Mouse (Mus musculus) kidney, embryonic 15.5 days (tissue): Measurements from ENCODE around the gene Ppp1r12b. TPM values are rescaled to one million over a fixed set of nuclear protein-coding genes. Genes with fewer than 3 reads are reported as not detected.

ENCODE experiments used
- ATAC-seq: fragments of 200-750 bp; cut with Nextera tagmentation; replicated peaks from 2 replicates; pipeline ENCODE4 v1.8.0; 2017; ENCODE audit warnings: moderate TSS enrichment; ENCODE audit not compliant: low FRiP score
- H3K27ac ChIP-seq: fragments of 300-500 bp; sonication (generic); 2 replicates; pipeline ENCODE4 v1.5.1; 2015; ENCODE audit warnings: mild to moderate bottlenecking, inconsistent platforms
- H3K27me3 ChIP-seq: fragments of 300-500 bp; sonication (generic); 2 replicates; pipeline ENCODE4 v1.6.1; 2015; ENCODE audit warnings: inconsistent platforms
- H3K36me3 ChIP-seq: fragments of 300-500 bp; sonication (generic); 2 replicates; pipeline ENCODE4 v1.6.1; 2015; ENCODE audit warnings: inconsistent platforms
- H3K4me1 ChIP-seq: fragments of 300-500 bp; sonication (generic); 2 replicates; pipeline ENCODE4 v1.6.1; 2015; ENCODE audit warnings: inconsistent platforms
- H3K4me2 ChIP-seq: fragments of 300-500 bp; sonication (generic); 2 replicates; pipeline ENCODE4 v1.6.1; 2015; ENCODE audit warnings: moderate library complexity, mild to moderate bottlenecking, inconsistent platforms
- H3K4me3 ChIP-seq: fragments of 300-500 bp; sonication (generic); replicated peaks from 2 replicates; pipeline ENCODE4 v1.5.1; 2015; ENCODE audit warnings: mild to moderate bottlenecking, inconsistent platforms
- H3K9ac ChIP-seq: fragments of 300-500 bp; sonication (generic); 2 replicates; pipeline ENCODE4 v1.6.1; 2015; ENCODE audit warnings: mild to moderate bottlenecking, inconsistent platforms
- H3K9me3 ChIP-seq: fragments of 300-500 bp; sonication (generic); replicated peaks from 2 replicates; pipeline ENCODE4 v1.6.1; 2016; ENCODE audit warnings: inconsistent platforms
- WGBS: fragments of 180-500 bp; shearing (Covaris S2); methylation state at CpG from one replicate; pipeline ENCODE4 v1.1.7; 2015; ENCODE audit warnings: mixed read lengths; 5-methylcytosine and 5-hydroxymethylcytosine counted together
- polyA plus RNA-seq: library from polyadenylated mRNA; unstranded; fragments of >200 nt; fragmentation: Nextera tagmentation; extraction: Ambion mirVana; gene quantifications from 2 replicates; pipeline ENCODE4 v1.2.1, GENCODE M21; 2015

The Ppp1r12b gene
- polyA plus RNA-seq, 1 experiment from 2014 or later: 6.7 TPM

GRCm38 (mm10) chr1:134753751-134754630 is 201.8 kb downstream of the Ppp1r12b start:
- no peak overlapping the region for H3K9ac ChIP-seq
- no peak overlapping the region for H3K4me3 ChIP-seq
- H3K4me2 ChIP-seq: 0 out of 2 replicates have a peak overlapping the region, but pooled peaks have one; percentile 8
- peaks cover 67% of the 10 kb centered on the region for H3K4me1 ChIP-seq
- H3K9me3 ChIP-seq: no peaks in the 10 kb centered on the region
- peak; percentile 76 for ATAC-seq
- H3K27me3 ChIP-seq: no peaks in the 10 kb centered on the region
- WGBS: 33% methylated on average over 13 of the region's 13 CpGs
- H3K27ac ChIP-seq: peak overlapping the region; percentile 88
- no peaks in the 10 kb centered on the region for H3K36me3 ChIP-seq

GRCm38 (mm10) chr1:134752447-134752846 is 203.3 kb downstream of the Ppp1r12b start:
- no peak overlapping the region for H3K4me2 ChIP-seq
- no peak for ATAC-seq
- peaks cover 65% of the 10 kb centered on the region for H3K4me1 ChIP-seq
- H3K27me3 ChIP-seq: no peaks in the 10 kb centered on the region
- WGBS: 86% methylated on average over 5 of the region's 5 CpGs
- no peak overlapping the region for H3K9ac ChIP-seq
- no peak overlapping the region for H3K4me3 ChIP-seq
- no peaks in the 10 kb centered on the region for H3K36me3 ChIP-seq
- no peak overlapping the region for H3K27ac ChIP-seq
- no peaks in the 10 kb centered on the region for H3K9me3 ChIP-seq

GRCm38 (mm10) chr1:134749889-134750288 is 205.9 kb downstream of the Ppp1r12b start:
- H3K27ac ChIP-seq: no peak overlapping the region
- H3K4me1 ChIP-seq: peaks cover 42% of the 10 kb centered on the region

GRCm38 (mm10) chr1:134747236-134748174 is 208.2 kb downstream of the Ppp1r12b start:
- 28% methylated on average over 23 of the region's 23 CpGs for WGBS
- Histone ChIP-seq H3K4me3 (no peak overlapping the region), H3K36me3 (0 out of 2 replicates have a peak, but pooled peaks cover 4% of the 10 kb centered on the region), H3K27ac (no peak overlapping the region), H3K27me3 (no peaks in the 10 kb centered on the region), H3K4me1 (peaks cover 18% of the 10 kb centered on the region), H3K4me2 (peak overlapping the region; percentile 37), H3K9me3 (no peaks in the 10 kb centered on the region), H3K9ac (no peak overlapping the region)
- no peak for ATAC-seq

More at GRCm38 (mm10) chr1:134749889-134750288, 205.9 kb downstream of the Ppp1r12b start:
- H3K27me3 ChIP-seq: no peaks in the 10 kb centered on the region
- H3K36me3 ChIP-seq: no peaks in the 10 kb centered on the region
- H3K4me2 ChIP-seq: no peak overlapping the region
- H3K9me3 ChIP-seq: no peaks in the 10 kb centered on the region
- 81% methylated on average over 7 of the region's 7 CpGs for WGBS
- ATAC-seq: no peak
- no peak overlapping the region for H3K4me3 ChIP-seq
- no peak overlapping the region for H3K9ac ChIP-seq

- no peak overlapping the region for H3K4me2 ChIP-seq
- no peak overlapping the region for H3K4me3 ChIP-seq
- no peaks in the 10 kb centered on the region for H3K9me3 ChIP-seq
- no peaks in the 10 kb centered on the region for H3K27me3 ChIP-seq
- peaks cover 11% of the 10 kb centered on the region; the same call in 1 of the 2 replicates for H3K4me1 ChIP-seq
- H3K36me3 ChIP-seq: 0 out of 2 replicates have a peak, but pooled peaks cover 4% of the 10 kb centered on the region
- no peak overlapping the region for H3K9ac ChIP-seq
- 52% methylated on average over 6 of the region's 6 CpGs for WGBS
- ATAC-seq: no peak
- H3K27ac ChIP-seq: no peak overlapping the region
Observed at GRCm38 (mm10) chr1:134745648-134746047, 210.1 kb downstream of the Ppp1r12b start.

- H3K27me3 ChIP-seq: no peaks in the 10 kb centered on the region
- no peak overlapping the region for H3K9ac ChIP-seq
- H3K4me3 ChIP-seq: no peak overlapping the region
- peaks cover 5% of the 10 kb centered on the region; the same call in 1 of the 2 replicates for H3K4me1 ChIP-seq
- 0 out of 2 replicates have a peak, but pooled peaks cover 4% of the 10 kb centered on the region for H3K36me3 ChIP-seq
- peak; percentile 53; the same call in 1 of the 2 replicates for ATAC-seq
- no peaks in the 10 kb centered on the region for H3K9me3 ChIP-seq
- H3K4me2 ChIP-seq: no peak overlapping the region
- H3K27ac ChIP-seq: no peak overlapping the region
- WGBS: 73% methylated on average over 7 of the region's 7 CpGs
Observed at GRCm38 (mm10) chr1:134741946-134742661, 213.6 kb downstream of the Ppp1r12b start.

- H3K27ac ChIP-seq: no peak overlapping the region
- no peak for ATAC-seq
- WGBS: 86% methylated on average over 6 of the region's 6 CpGs
Observed at GRCm38 (mm10) chr1:134741433-134741832, 214.3 kb downstream of the Ppp1r12b start.

GRCm38 (mm10) chr1:134737463-134737862 is 218.3 kb downstream of the Ppp1r12b start:
- peaks cover 5% of the 10 kb centered on the region; the same call in 1 of the 2 replicates for H3K4me1 ChIP-seq
- peak; percentile 56; the same call in 1 of the 2 replicates for ATAC-seq
- peak overlapping the region; percentile 28; the same call in 1 of the 2 replicates for H3K4me2 ChIP-seq
- H3K36me3 ChIP-seq: no peaks in the 10 kb centered on the region
- H3K4me3 ChIP-seq: no peak overlapping the region
- H3K27me3 ChIP-seq: no peaks in the 10 kb centered on the region
- no peak overlapping the region for H3K9ac ChIP-seq
- no peaks in the 10 kb centered on the region for H3K9me3 ChIP-seq
- no peak overlapping the region for H3K27ac ChIP-seq
- 43% methylated on average over 9 of the region's 9 CpGs for WGBS

More at GRCm38 (mm10) chr1:134741433-134741832, 214.3 kb downstream of the Ppp1r12b start:
- peaks cover 5% of the 10 kb centered on the region; the same call in 1 of the 2 replicates for H3K4me1 ChIP-seq
- H3K36me3 ChIP-seq: 0 out of 2 replicates have a peak, but pooled peaks cover 4% of the 10 kb centered on the region
- no peaks in the 10 kb centered on the region for H3K27me3 ChIP-seq
- H3K9me3 ChIP-seq: no peaks in the 10 kb centered on the region
- no peak overlapping the region for H3K4me2 ChIP-seq
- no peak overlapping the region for H3K4me3 ChIP-seq
- no peak overlapping the region for H3K9ac ChIP-seq

GRCm38 (mm10) chr1:134733659-134734058 is 222.1 kb downstream of the Ppp1r12b start:
- no peak overlapping the region for H3K4me2 ChIP-seq
- no peaks in the 10 kb centered on the region for H3K27me3 ChIP-seq
- ATAC-seq: no peak
- H3K9me3 ChIP-seq: no peaks in the 10 kb centered on the region
- H3K4me3 ChIP-seq: no peak overlapping the region
- no peak overlapping the region for H3K9ac ChIP-seq
- no peak overlapping the region for H3K27ac ChIP-seq
- WGBS: 78% methylated on average over 5 of the region's 5 CpGs
- peaks cover 21% of the 10 kb centered on the region for H3K4me1 ChIP-seq
- H3K36me3 ChIP-seq: no peaks in the 10 kb centered on the region

GRCm38 (mm10) chr1:134727256-134727655 is 228.5 kb downstream of the Ppp1r12b start:
- H3K27me3 ChIP-seq: no peaks in the 10 kb centered on the region
- no peak for ATAC-seq
- WGBS: 57% methylated on average over 8 of the region's 8 CpGs
- no peak overlapping the region for H3K4me2 ChIP-seq
- no peak overlapping the region for H3K9ac ChIP-seq
- peaks cover 37% of the 10 kb centered on the region for H3K4me1 ChIP-seq
- H3K4me3 ChIP-seq: no peak overlapping the region
- H3K27ac ChIP-seq: no peak overlapping the region
- no peaks in the 10 kb centered on the region for H3K9me3 ChIP-seq
- H3K36me3 ChIP-seq: no peaks in the 10 kb centered on the region

- H3K9me3 ChIP-seq: no peaks in the 10 kb centered on the region
- H3K4me1 ChIP-seq: peaks cover 37% of the 10 kb centered on the region
- no peak overlapping the region for H3K4me2 ChIP-seq
- 92% methylated on average over 7 of the region's 7 CpGs for WGBS
- H3K9ac ChIP-seq: no peak overlapping the region
- no peaks in the 10 kb centered on the region for H3K27me3 ChIP-seq
- H3K27ac ChIP-seq: no peak overlapping the region
- ATAC-seq: no peak
- H3K36me3 ChIP-seq: no peaks in the 10 kb centered on the region
- H3K4me3 ChIP-seq: no peak overlapping the region
Observed at GRCm38 (mm10) chr1:134726480-134726879, 229.3 kb downstream of the Ppp1r12b start.
